25 mouse cellular contexts compared by ENCODE assay signal in genomic region chr6:90689500-90689899, GRCm38 (mm10).
DNase-seq lines count a peak whose midpoint lies in the region; ATAC-seq and TF ChIP-seq lines count a peak whose summit lies in the region.
"Had no signal": no experiment of that assay in that cellular context is flagged by ENCODE, and none has a peak within 500 bp of the region (broad histone marks: within the 10 kb centered on the region; RNA-seq: fewer than 3 reads in every experiment).

No protein-coding gene starts in this region.

- H3K79me2 ChIP-seq in CH12.LX (replicated peaks; ENCODE audit: control insufficient read depth, extremely low read depth, insufficient read depth, poor library complexity, severe bottlenecking) = peaks cover 32% of the 10 kb centered on the region

- no peak for TF ChIP-seq RAD21 in CH12.LX (IDR thresholded peaks at IDR 0.05; ENCODE audit: low read depth, low read length)

- intact Hi-C loops in gastrocnemius, adult 2 months (cut with DNase I) = no loop called here
- intact Hi-C loops in gastrocnemius, postnatal 36 days (cut with DNase I) = no loop called here

- no peaks in the 10 kb centered on the region for H3K27me3 ChIP-seq in heart, embryonic 14.5 days (ENCODE audit: control insufficient read depth, insufficient read depth, low read length)
- no peaks in the 10 kb centered on the region for H3K27me3 ChIP-seq in kidney, postnatal 0 days (ENCODE audit: insufficient read depth, low read length)
- no peaks in the 10 kb centered on the region for H3K27me3 ChIP-seq in CH12.LX (replicated peaks)
- H3K27me3 ChIP-seq: limb, embryonic 12.5 days; liver, embryonic 13.5 days; megakaryocyte, embryonic 14.5 days; midbrain, embryonic 13.5 days; neural tube, embryonic 12.5 days had no signal

- no peak for DNase-seq in gastrocnemius, adult 2 months
- DNase-seq in gastrocnemius, postnatal 36 days = no peak
- DNase-seq in heart, adult 9 months (ENCODE audit: low spot score in 2 of 2) = no peak
- no peak for DNase-seq in kidney, postnatal 0 days (ENCODE audit: low spot score)
- no peak for DNase-seq in kidney, adult 9 months
- peak; percentile 42 for DNase-seq in CH12.LX (ENCODE audit: extremely low read depth)
- no peak for DNase-seq in gastrocnemius, adult 8-10 months (ENCODE audit: low spot score in 2 of 2)
- DNase-seq: adrenal gland, postnatal 14 days; cerebellum, adult 8-10 months; cerebellum, postnatal 36 days; embryo, embryonic 11 days; gastrocnemius, postnatal 10 days; liver, embryonic 13.5 days; lung, adult 2 months; lung, postnatal 36 days; retina, postnatal 1 day; thymus, postnatal 14 days had no signal

- peaks cover 20 to 56% of the 10 kb centered on the region in 2 experiments for H3K4me1 ChIP-seq in heart, embryonic 14.5 days (ENCODE audit: control insufficient read depth in 2 of 2, insufficient read depth in 2 of 2, low read length in 2 of 2)
- peaks cover 5% of the 10 kb centered on the region; the same call in 1 of the 2 replicates for H3K4me1 ChIP-seq in kidney, postnatal 0 days (replicated peaks; ENCODE audit: insufficient read depth, low read length)
- peaks cover 29 to 83% of the 10 kb centered on the region in 2 experiments for H3K4me1 ChIP-seq in CH12.LX (ENCODE audit: control insufficient read depth in 1 of 2, insufficient read depth in 2 of 2)
- H3K4me1 ChIP-seq: midbrain, embryonic 13.5 days had no signal

- H3K9me3 ChIP-seq in heart, embryonic 14.5 days (ENCODE audit: control insufficient read depth, low read length) = no peaks in the 10 kb centered on the region
- H3K9me3 ChIP-seq in kidney, postnatal 0 days (replicated peaks; ENCODE audit: low read length) = no peaks in the 10 kb centered on the region
- H3K9me3 ChIP-seq in CH12.LX (replicated peaks; ENCODE audit: low read length) = no peaks in the 10 kb centered on the region
- H3K9me3 ChIP-seq: limb, embryonic 12.5 days; liver, embryonic 13.5 days; megakaryocyte, embryonic 14.5 days; midbrain, embryonic 13.5 days; neural tube, embryonic 12.5 days had no signal

- no peak for TF ChIP-seq EP300 in CH12.LX (IDR thresholded peaks at IDR 0.05; ENCODE audit: low read length)

- TF ChIP-seq CTCF in gastrocnemius, adult 2 months (IDR thresholded peaks at IDR 0.05) = no peak
- no peak for TF ChIP-seq CTCF in kidney, postnatal 0 days (IDR thresholded peaks at IDR 0.05; ENCODE audit: low read depth)
- TF ChIP-seq CTCF in CH12.LX (conservative IDR thresholded peaks at IDR 0.05 in 1 of 2, IDR thresholded peaks at IDR 0.05 in 1 of 2; ENCODE audit: low read depth in 2 of 2, low read length in 2 of 2) = no peak

- in situ Hi-C loops in CH12.LX (cut with MboI; ENCODE audit: low pct_ligation_motif_present, low pct_unique_long_range_greater_than_20kb, low sequenced_read_pairs) = no loop called here

- ATAC-seq in heart, embryonic 14.5 days (ENCODE audit: insufficient number of reproducible peaks, insufficient read depth, low FRiP score, low read depth) = no peak
- no peak for ATAC-seq in kidney, postnatal 0 days (replicated peaks; ENCODE audit: low FRiP score, low read depth)
- ATAC-seq: forebrain, embryonic 14.5 days; hindbrain, postnatal 0 days; intestine, embryonic 16.5 days; midbrain, embryonic 13.5 days had no signal

- H3K4me3 ChIP-seq in gastrocnemius, adult 2 months = peak overlapping the region; percentile 31
- no peak overlapping the region for H3K4me3 ChIP-seq in heart, embryonic 14.5 days (ENCODE audit: control insufficient read depth in 1 of 2, insufficient read depth in 1 of 2, low read depth in 1 of 2, low read length in 2 of 2)
- H3K4me3 ChIP-seq in kidney, postnatal 0 days (replicated peaks; ENCODE audit: low read depth, low read length) = no peak overlapping the region
- H3K4me3 ChIP-seq in CH12.LX (replicated peaks in 1 of 3; ENCODE audit: low read depth in 2 of 3, low read length in 2 of 3, poor library complexity in 1 of 3) = no peak overlapping the region
- H3K4me3 ChIP-seq: limb, embryonic 12.5 days; liver, embryonic 13.5 days; megakaryocyte, embryonic 14.5 days; midbrain, embryonic 13.5 days; neural tube, embryonic 12.5 days had no signal

- no peak for TF ChIP-seq POLR2A in CH12.LX (IDR thresholded peaks at IDR 0.05; ENCODE audit: low read depth, low read length)

- H3K9ac ChIP-seq in heart, embryonic 14.5 days (ENCODE audit: low read length) = peak overlapping the region; percentile 52
- H3K9ac ChIP-seq in kidney, postnatal 0 days (ENCODE audit: low read depth, low read length) = no peak overlapping the region
- H3K9ac ChIP-seq in CH12.LX (ENCODE audit: insufficient read depth, low read depth) = no peak overlapping the region
- H3K9ac ChIP-seq: limb, embryonic 12.5 days; liver, embryonic 13.5 days; midbrain, embryonic 13.5 days; neural tube, embryonic 12.5 days had no signal

- 53% methylated on average over 10 of the region's 10 CpGs for WGBS in heart, embryonic 14.5 days
- 85% methylated on average over 10 of the region's 10 CpGs for WGBS in kidney, postnatal 0 days

- peaks cover 91% of the 10 kb centered on the region for H3K36me3 ChIP-seq in heart, embryonic 14.5 days (ENCODE audit: control insufficient read depth, insufficient read depth, low read length)
- H3K36me3 ChIP-seq in kidney, postnatal 0 days (ENCODE audit: insufficient read depth, low read length) = peaks cover 52% of the 10 kb centered on the region
- H3K36me3 ChIP-seq in CH12.LX (replicated peaks in 1 of 2; ENCODE audit: control insufficient read depth in 1 of 2, insufficient read depth in 1 of 2, low read length in 1 of 2) = peaks cover 84 to 99% of the 10 kb centered on the region in 2 experiments

- dilution Hi-C loops in CH12.LX (cut with MboI; ENCODE audit: extremely low pct_ligation_motif_present, extremely low pct_unique_long_range_greater_than_20kb, low sequenced_read_pairs) = no loop called here

- peak overlapping the region; percentile 50 for H3K4me2 ChIP-seq in heart, embryonic 14.5 days (ENCODE audit: low read length)
- no peak overlapping the region for H3K4me2 ChIP-seq in kidney, postnatal 0 days (ENCODE audit: low read length)
- no peak overlapping the region for H3K4me2 ChIP-seq in CH12.LX (ENCODE audit: insufficient read depth, low read depth, poor library complexity, severe bottlenecking)
- H3K4me2 ChIP-seq: limb, embryonic 12.5 days; liver, embryonic 13.5 days; midbrain, embryonic 13.5 days; neural tube, embryonic 12.5 days had no signal

- peak overlapping the region; percentile 90 for H3K27ac ChIP-seq in gastrocnemius, adult 2 months
- peak overlapping the region; percentile 67 to 85 for H3K27ac ChIP-seq in heart, embryonic 14.5 days (replicated peaks in 1 of 2; ENCODE audit: control insufficient read depth in 1 of 2, insufficient read depth in 1 of 2, low read depth in 2 of 2, low read length in 2 of 2)
- H3K27ac ChIP-seq in kidney, postnatal 0 days = 0 out of 2 replicates have a peak overlapping the region, but pooled peaks have one; percentile 31
- peak overlapping the region; percentile 56; the same call in 1 of the 2 replicates for H3K27ac ChIP-seq in CH12.LX (ENCODE audit: insufficient read depth, low read depth)
- H3K27ac ChIP-seq: hindbrain, postnatal 0 days; limb, embryonic 12.5 days; liver, embryonic 13.5 days; midbrain, embryonic 13.5 days; neural tube, embryonic 12.5 days had no signal

TF ChIP-seq in CH12.LX, 34 proteins besides CTCF, POLR2A, EP300 and RAD21:
- TF ChIP-seq MAX (IDR thresholded peaks at IDR 0.05; ENCODE audit: low read length) (no peak), BHLHE40 (IDR thresholded peaks at IDR 0.05; ENCODE audit: low read depth, low read length) (peak; percentile 60), ETS1 (conservative IDR thresholded peaks at IDR 0.05; ENCODE audit: low read depth, low read length) (peak; percentile 50; the same call in 1 of the 2 replicates)

Comparison
In these comparisons a context has a peak if more than half of its experiments do, and no peak if none do; other contexts are left out.
1. H3K27ac ChIP-seq: peak in every context shown above with its lines; median percentile 90 in gastrocnemius, adult 2 months; 76 in heart, embryonic 14.5 days; 56 in CH12.LX; 31 in kidney, postnatal 0 days.